24 mouse cellular contexts compared by ENCODE assay signal in the genomic region with DNA sequence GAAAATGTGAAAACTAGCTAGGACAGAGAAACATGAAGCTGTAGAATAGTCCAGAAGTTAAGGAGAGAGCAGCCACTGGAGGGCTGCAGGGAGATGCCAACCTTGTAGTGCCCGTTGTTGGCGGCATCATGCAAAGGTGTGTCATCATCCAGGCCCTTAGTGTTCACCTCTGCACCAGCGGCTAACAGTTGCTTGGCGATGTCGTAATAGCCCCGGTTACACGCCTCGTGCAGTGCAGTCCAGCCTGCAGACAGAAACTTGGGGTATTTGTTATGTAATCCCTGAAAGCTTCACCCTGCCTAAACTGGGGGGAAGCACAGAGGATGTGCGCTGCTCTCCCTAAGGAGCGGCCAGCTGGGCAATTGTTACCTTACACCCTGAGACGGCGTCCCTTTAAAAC. TPM values are rescaled to one million over a fixed set of nuclear protein-coding genes. Genes with fewer than 3 reads are reported as not detected.
DNase-seq lines count a peak whose midpoint lies in the region; ATAC-seq and TF ChIP-seq lines count a peak whose summit lies in the region.
"Had no signal": no experiment of that assay in that cellular context is flagged by ENCODE, and none has a peak within 500 bp of the region (broad histone marks: within the 10 kb centered on the region; RNA-seq: fewer than 3 reads in every experiment).

No protein-coding gene starts in this region.

- H3K27me3 ChIP-seq in liver, embryonic 14.5 days (ENCODE audit: control insufficient read depth, insufficient read depth, low read length) = no peaks in the 10 kb centered on the region
- no peaks in the 10 kb centered on the region for H3K27me3 ChIP-seq in liver, embryonic 12.5 days (replicated peaks)
- no peaks in the 10 kb centered on the region for H3K27me3 ChIP-seq in kidney, adult 2 months (replicated peaks; ENCODE audit: control insufficient read depth, insufficient read depth, low read length)
- H3K27me3 ChIP-seq: embryonic facial prominence, embryonic 13.5 days; hindbrain, embryonic 12.5 days; midbrain, embryonic 15.5 days; Patski had no signal

- no peak overlapping the region for H3K4me2 ChIP-seq in liver, embryonic 14.5 days (ENCODE audit: low read depth)
- H3K4me2 ChIP-seq in liver, embryonic 12.5 days = no peak overlapping the region
- H3K4me2 ChIP-seq: embryonic facial prominence, embryonic 13.5 days; hindbrain, embryonic 12.5 days; lung, embryonic 14.5 days; midbrain, embryonic 15.5 days had no signal

- H3K9ac ChIP-seq in liver, embryonic 14.5 days (replicated peaks) = no peak overlapping the region
- no peak overlapping the region for H3K9ac ChIP-seq in liver, embryonic 12.5 days
- H3K9ac ChIP-seq: embryonic facial prominence, embryonic 13.5 days; hindbrain, embryonic 12.5 days; lung, embryonic 14.5 days; midbrain, embryonic 15.5 days had no signal

- TF ChIP-seq CTCF in liver, embryonic 14.5 days (IDR thresholded peaks at IDR 0.05; ENCODE audit: low read depth) = no peak
- TF ChIP-seq CTCF in bone marrow, adult 2 months (IDR thresholded peaks at IDR 0.05; ENCODE audit: control insufficient read depth, insufficient read depth, low read length) = no peak
- no peak; the same call in 1 of the 2 replicates for TF ChIP-seq CTCF in kidney, adult 2 months (conservative IDR thresholded peaks at IDR 0.05; ENCODE audit: insufficient read depth, insufficient read length, low read depth, low read length)

- DNase-seq in liver, embryonic 14.5 days (ENCODE audit: low read depth in 3 of 3, low spot score in 3 of 3) = peak in 1 of 3 experiments; percentile 22
- DNase-seq in kidney, adult 2 months = no peak
- DNase-seq in thymus, postnatal 0 days (ENCODE audit: low spot score) = no peak
- DNase-seq: cerebellum, adult 9-10 months; gastrocnemius, postnatal 10 days; heart, adult 2 months; kidney, postnatal 4 days; layer of hippocampus, adult 9-11 months; lung, embryonic 14.5 days; thymus, postnatal 14 days had no signal

- TF ChIP-seq POLR2A in bone marrow, adult 2 months (IDR thresholded peaks at IDR 0.05; ENCODE audit: borderline replicate concordance, control insufficient read depth, low read depth, low read length) = no peak
- no peak for TF ChIP-seq POLR2A in kidney, adult 2 months (IDR thresholded peaks at IDR 0.05; ENCODE audit: low read depth, low read length)

- no peak overlapping the region for H3K4me3 ChIP-seq in liver, embryonic 14.5 days (ENCODE audit: insufficient read depth in 1 of 2, low read depth in 2 of 2, low read length in 2 of 2)
- H3K4me3 ChIP-seq in liver, embryonic 12.5 days = no peak overlapping the region
- H3K4me3 ChIP-seq in bone marrow, adult 2 months (replicated peaks; ENCODE audit: control insufficient read depth, low read depth, low read length) = no peak overlapping the region
- no peak overlapping the region for H3K4me3 ChIP-seq in kidney, adult 2 months (ENCODE audit: insufficient read depth, low read depth, low read length)
- H3K4me3 ChIP-seq: embryonic facial prominence, embryonic 13.5 days; heart, adult 2 months; hindbrain, embryonic 12.5 days; left cerebral cortex, adult 2 months; limb, embryonic 10.5 days; midbrain, embryonic 15.5 days had no signal

- H3K9me3 ChIP-seq in liver, embryonic 14.5 days (ENCODE audit: control insufficient read depth, low read length) = no peaks in the 10 kb centered on the region
- H3K9me3 ChIP-seq in liver, embryonic 12.5 days (replicated peaks) = no peaks in the 10 kb centered on the region
- H3K9me3 ChIP-seq: embryonic facial prominence, embryonic 13.5 days; hindbrain, embryonic 12.5 days; limb, embryonic 10.5 days; midbrain, embryonic 15.5 days had no signal

- peak; percentile 34 for ATAC-seq in liver, embryonic 14.5 days (ENCODE audit: insufficient read depth)
- no peak for ATAC-seq in liver, embryonic 12.5 days
- ATAC-seq in common myeloid progenitor, adult 5-6 weeks (replicated peaks; ENCODE audit: low read depth, poor library complexity, severe bottlenecking) = peak; percentile 35; the same call in 1 of the 2 replicates
- ATAC-seq in megakaryocyte progenitor cell, adult 5-6 weeks (replicated peaks; ENCODE audit: poor library complexity) = peak; percentile 84
- ATAC-seq: CD4-positive, CD25-positive, alpha-beta regulatory T cell, adult 4 months; forebrain, embryonic 14.5 days; midbrain, embryonic 15.5 days; Patski had no signal

- H3K4me1 ChIP-seq in liver, embryonic 14.5 days (replicated peaks; ENCODE audit: control insufficient read depth in 2 of 2, insufficient read depth in 2 of 2, low read length in 1 of 2) = no peaks in the 10 kb centered on the region
- H3K4me1 ChIP-seq in liver, embryonic 12.5 days = peaks cover 12% of the 10 kb centered on the region; the same call in 1 of the 2 replicates
- H3K4me1 ChIP-seq in bone marrow, adult 2 months (ENCODE audit: control insufficient read depth, insufficient read depth, low read length) = peaks cover 3% of the 10 kb centered on the region; the same call in 1 of the 2 replicates
- peaks cover 3% of the 10 kb centered on the region; the same call in 1 of the 2 replicates for H3K4me1 ChIP-seq in kidney, adult 2 months (ENCODE audit: control insufficient read depth, insufficient read depth, low read length)
- H3K4me1 ChIP-seq: embryonic facial prominence, embryonic 13.5 days; hindbrain, embryonic 12.5 days; limb, embryonic 10.5 days; midbrain, embryonic 15.5 days had no signal

- 82% methylated on average over 12 of the region's 12 CpGs for WGBS in liver, embryonic 14.5 days (ENCODE audit: insufficient replicate concordance)
- 90% methylated on average over 12 of the region's 12 CpGs for WGBS in liver, embryonic 12.5 days (ENCODE audit: insufficient replicate concordance)
- WGBS in bone marrow, adult 2 months = 48% methylated on average over 12 of the region's 12 CpGs
- 87% methylated on average over 12 of the region's 12 CpGs for whole genome bisulfite sequencing in kidney, adult 2 months

- no peak overlapping the region for H3K27ac ChIP-seq in liver, embryonic 14.5 days
- no peak overlapping the region for H3K27ac ChIP-seq in liver, embryonic 12.5 days
- peak overlapping the region; percentile 60; the same call in 1 of the 2 replicates for H3K27ac ChIP-seq in bone marrow, adult 2 months (ENCODE audit: control insufficient read depth, insufficient read depth, low read depth, low read length, poor library complexity)
- no peak overlapping the region for H3K27ac ChIP-seq in kidney, adult 2 months (ENCODE audit: insufficient read depth, low read depth, low read length)
- H3K27ac ChIP-seq: embryonic facial prominence, embryonic 13.5 days; heart, adult 2 months; hindbrain, embryonic 12.5 days; left cerebral cortex, adult 2 months; limb, embryonic 10.5 days; midbrain, embryonic 15.5 days had no signal

- TF ChIP-seq EP300 in liver, embryonic 14.5 days (IDR thresholded peaks at IDR 0.05; ENCODE audit: low read depth) = no peak

- peaks cover 52% of the 10 kb centered on the region for H3K36me3 ChIP-seq in liver, embryonic 14.5 days (replicated peaks; ENCODE audit: control insufficient read depth, insufficient read depth, low read depth)
- peaks cover 85% of the 10 kb centered on the region for H3K36me3 ChIP-seq in liver, embryonic 12.5 days
- H3K36me3 ChIP-seq in kidney, adult 2 months (ENCODE audit: control insufficient read depth, insufficient read depth, low read length) = peaks cover 16% of the 10 kb centered on the region

RNA-seq across cellular contexts. Expression of a gene that starts 50.7 kb away (rescaled TPM):
- not detected in 2 replicates for polyA plus RNA-seq in liver, embryonic 14.5 days (2012; rRNA removed)
- not detected in 2 replicates for polyA plus RNA-seq in liver, embryonic 14.5 days (2014; fragmentation: Nextera tagmentation; extraction: Ambion mirVana)
- polyA plus RNA-seq in liver, embryonic 12.5 days (2016; fragmentation: Nextera tagmentation; extraction: Ambion mirVana) = 0.17 and 0.66 TPM in 2 replicates
- polyA plus RNA-seq in bone marrow, adult 2 months (2011; ENCODE audit: insufficient read depth, insufficient read length, low replicate concordance, missing spikeins) = 0.31 TPM in 1 of 2 replicates, not detected in the other
- total RNA-seq in common myeloid progenitor, adult 5-6 weeks (2017) = not detected in 2 replicates
- not detected in 2 replicates for total RNA-seq in megakaryocyte progenitor cell, adult 5-6 weeks (2015)
- not detected in 2 replicates for total RNA-seq in megakaryocyte progenitor cell, adult 5-6 weeks (2017)
- 0.11 TPM in 1 of 2 replicates, not detected in the other for polyA plus RNA-seq in kidney, adult 2 months (2012; rRNA removed)
- 0.21 and 0.36 TPM in 2 replicates for polyA plus RNA-seq in thymus, postnatal 0 days (2015; fragmentation: Nextera tagmentation; extraction: Ambion mirVana)
- total RNA-seq: heart, adult 2 months; megakaryocyte-erythroid progenitor cell, adult 5-6 weeks had no signal
- polyA plus RNA-seq: heart, adult 2 months; heart, postnatal 0 days; lung, embryonic 14.5 days had no signal
